Mouse (Mus musculus): Measurements from ENCODE around the gene Clasp2.

DNA sequence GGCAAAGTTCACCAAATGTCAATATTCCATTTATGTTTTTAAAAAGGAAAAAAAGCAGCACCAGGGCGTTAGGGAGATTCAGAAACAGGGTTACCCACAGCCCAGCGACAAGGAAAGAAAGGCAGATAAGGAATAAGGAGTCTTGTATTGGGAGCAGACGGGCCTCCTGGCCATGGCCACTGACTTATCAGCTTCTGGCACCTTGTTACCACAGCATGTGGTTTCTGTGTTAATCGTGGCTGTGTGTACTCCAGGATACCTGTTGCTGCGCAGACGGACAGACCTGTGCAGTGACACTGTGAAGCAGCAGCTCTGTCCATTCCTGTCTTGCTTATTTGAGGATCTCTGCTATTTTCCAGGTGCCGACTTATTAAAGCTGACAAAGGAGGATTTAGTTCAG lies 227.7 kb downstream of the Clasp2 start:
- TF ChIP-seq CTCF (conservative IDR thresholded peaks at IDR 0.05; ENCODE audit: low read length) = no peak
- no peak for TF ChIP-seq NANOG (IDR thresholded peaks at IDR 0.05; ENCODE audit: borderline replicate concordance, low read length)
